Mouse (Mus musculus) gastrocnemius, postnatal 14 days (tissue): ENCODE data around the gene Ccndbp1. TPM values are rescaled to one million over a fixed set of nuclear protein-coding genes. Genes with fewer than 3 reads are reported as not detected.

Experiments
- DNase-seq: peaks from one replicate; pipeline ENCODE4 v3.0.0; 2021; ENCODE audit warnings: mixed read lengths
- intact Hi-C: fragments of 180-260 bp; cut with DNase I; formaldehyde crosslinking; loops from one replicate; pipeline ENCODE4 v1.15.1; 2025; ENCODE audit warnings: low total_unique reads
- microRNA-seq, 2 experiments: library from miRNA; unstranded; fragments of <30 nt; microRNA quantifications; one replicate each; pipeline ENCODE4 v1.2.0; 2021
- total RNA-seq, 2 experiments: library from RNA; stranded (reverse); gene quantifications; 2 replicates each; pipeline ENCODE4 v1.2.3; 2021

Ccndbp1 gene
- total RNA-seq, 2 experiments from 2014 or later, result 15.0 to 16.5 TPM

- intact Hi-C loops, result no loop called here
- DNase-seq, result no peak
Measured at GRCm38 (mm10) chr2:121057997-121058396, 49.8 kb downstream of the Ccndbp1 start.

GRCm38 (mm10) chr2:121061315-121061714, 53.1 kb downstream of the Ccndbp1 start:
- no peak for DNase-seq

More at GRCm38 (mm10) chr2:121061315-121061714, 53.1 kb downstream of the Ccndbp1 start:
- intact Hi-C loops, result no loop called here

Small RNA genes lying within 50 kb of the gene (microRNA-seq; reads per million reads assigned to microRNA genes)
- 0 reads per million in 2 experiments for gene Gm44325

Other genes with a start within 250 kb of the Ccndbp1 start
- gene Cdan1, start 158.3 kb upstream of the Ccndbp1 start, total RNA-seq, result 1 to 10 TPM; 5.0 to 5.8 TPM
- 1 to 10 TPM; 7.8 to 8.6 TPM for gene Ttbk2, start 157.8 kb upstream of the Ccndbp1 start, total RNA-seq
- 10 to 100 TPM; 18.5 to 20.0 TPM for gene Ubr1, start 37.7 kb upstream of the Ccndbp1 start, total RNA-seq
- 1 to 10 TPM; 2.2 to 3.0 TPM for gene Tmem62, start 31.4 kb upstream of the Ccndbp1 start, total RNA-seq
- not detected for gene Epb42, start 28.7 kb downstream of the Ccndbp1 start, total RNA-seq
- gene Tgm5, start 77.4 kb downstream of the Ccndbp1 start, total RNA-seq, result not detected
- gene Tgm7, start 101.4 kb downstream of the Ccndbp1 start, total RNA-seq, result not detected
- 10 to 100 TPM; 12.7 to 13.5 TPM for gene Adal, start 132.0 kb downstream of the Ccndbp1 start, total RNA-seq
- gene Lcmt2, start 132.2 kb downstream of the Ccndbp1 start, total RNA-seq, result 1 to 10 TPM; 4.6 to 4.7 TPM
- gene Tubgcp4, start 162.3 kb downstream of the Ccndbp1 start, total RNA-seq, result 1 to 10 TPM; 7.9 to 8.9 TPM
- 1 to 10 TPM; 4.5 to 5.1 TPM for gene Zscan29, start 162.7 kb downstream of the Ccndbp1 start, total RNA-seq